Mouse (Mus musculus) olfactory bulb, adult 2 months (tissue): ENCODE results near the gene Thrb.

ENCODE experiments used
- CTCF ChIP-seq: fragments of 200-500 bp; IDR thresholded peaks from 2 replicates; pipeline ENCODE4 v1.5.1; 2012; ENCODE audit warnings: low read depth, mild to moderate bottlenecking, low read length, moderate library complexity; ENCODE audit not compliant: insufficient read depth
- POLR2A ChIP-seq: fragments of 200-500 bp; IDR thresholded peaks from 2 replicates; pipeline ENCODE4 v1.6.1; 2012; ENCODE audit warnings: mild to moderate bottlenecking, low read depth, low read length, moderate library complexity; ENCODE audit not compliant: insufficient read depth

DNA sequence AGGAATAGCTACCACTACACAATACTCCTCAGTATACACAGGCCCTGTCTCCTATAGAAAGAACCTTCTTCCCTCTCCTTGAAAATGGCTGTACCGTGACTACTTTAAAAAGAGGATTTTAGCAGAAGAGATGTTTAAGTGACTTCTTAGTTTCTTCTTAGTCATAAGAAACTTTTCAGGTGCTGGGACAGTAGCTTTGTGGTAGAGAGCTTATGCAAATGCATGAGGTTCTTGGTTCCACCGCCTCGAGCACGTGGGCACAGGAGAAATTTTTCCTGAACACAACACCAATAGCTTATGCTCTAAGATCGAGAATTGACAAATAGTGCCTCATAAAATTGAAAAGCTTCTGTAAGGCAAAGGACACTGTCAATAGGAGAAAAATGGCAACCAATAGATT, 356.5 kb downstream of the Thrb start:
- TF ChIP-seq CTCF, result no peak
- TF ChIP-seq POLR2A, result no peak
